In genomic region chr3:152122720-152123119, GRCm38 (mm10) we compare ENCODE assay signal across 8 mouse cellular contexts. TPM values are rescaled to one million over a fixed set of nuclear protein-coding genes. Genes with fewer than 3 reads are reported as not detected.
DNase-seq lines count a peak whose midpoint lies in the region; ATAC-seq and TF ChIP-seq lines count a peak whose summit lies in the region.

No protein-coding gene starts in this region.

- TF ChIP-seq CTCF in small intestine, adult 2 months (IDR thresholded peaks at IDR 0.05; ENCODE audit: extremely low read depth, insufficient read length, insufficient replicate concordance, low read depth, low read length) = no peak

- TF ChIP-seq POLR2A in small intestine, adult 2 months (IDR thresholded peaks at IDR 0.05; ENCODE audit: low read depth, low read length) = no peak

- peak; percentile 57 for ATAC-seq in kidney, embryonic 14.5 days (ENCODE audit: low FRiP score, low TSS enrichment)
- ATAC-seq in erythroid progenitor cell, adult 5-6 weeks (replicated peaks; ENCODE audit: low FRiP score, poor library complexity, severe bottlenecking) = peak; percentile 90
- ATAC-seq in liver, embryonic 13.5 days (ENCODE audit: low read depth) = peak; percentile 95

- no peak overlapping the region for H3K27ac ChIP-seq in kidney, embryonic 14.5 days (ENCODE audit: low read depth, low read length)
- peak overlapping the region; percentile 87 for H3K27ac ChIP-seq in liver, embryonic 13.5 days
- H3K27ac ChIP-seq in small intestine, adult 2 months (ENCODE audit: insufficient read depth, low read depth, low read length) = peak overlapping the region; percentile 70

- H3K4me1 ChIP-seq in kidney, embryonic 14.5 days (ENCODE audit: control insufficient read depth, insufficient read depth, low read length) = no peaks in the 10 kb centered on the region
- H3K4me1 ChIP-seq in liver, embryonic 13.5 days (replicated peaks) = peaks cover 59% of the 10 kb centered on the region
- H3K4me1 ChIP-seq in small intestine, adult 2 months (ENCODE audit: control insufficient read depth, insufficient read depth, insufficient read length, low read length) = peaks cover 12% of the 10 kb centered on the region

- WGBS in kidney, embryonic 14.5 days = 69% methylated on average over 3 of the region's 3 CpGs
- 14% methylated on average over 3 of the region's 3 CpGs for WGBS in liver, embryonic 13.5 days (ENCODE audit: insufficient replicate concordance)
- WGBS in small intestine, adult 2 months = 15% methylated on average over 3 of the region's 3 CpGs

- H3K9ac ChIP-seq in kidney, embryonic 14.5 days (ENCODE audit: low read depth, low read length) = no peak overlapping the region
- H3K9ac ChIP-seq in liver, embryonic 13.5 days = peak overlapping the region; percentile 49

- DNase-seq in kidney, postnatal 14 days = no peak
- DNase-seq in liver, embryonic 13.5 days = peak; percentile 69
- no peak for DNase-seq in left cerebral cortex, adult 11 months (ENCODE audit: low spot score)
- DNase-seq in testis, postnatal 10 days (ENCODE audit: low spot score) = no peak
- no peak for DNase-seq in cerebellum, adult 8-10 months

- no peak overlapping the region for H3K4me2 ChIP-seq in kidney, embryonic 14.5 days (replicated peaks; ENCODE audit: low read depth, low read length)
- H3K4me2 ChIP-seq in liver, embryonic 13.5 days = peak overlapping the region; percentile 51

- H3K4me3 ChIP-seq in kidney, embryonic 14.5 days (ENCODE audit: low read length) = no peak overlapping the region
- H3K4me3 ChIP-seq in liver, embryonic 13.5 days (replicated peaks) = peak overlapping the region; percentile 13; the same call in 1 of the 2 replicates
- no peak overlapping the region for H3K4me3 ChIP-seq in small intestine, adult 2 months (ENCODE audit: low read depth, low read length)

- H3K36me3 ChIP-seq in kidney, embryonic 14.5 days (ENCODE audit: control insufficient read depth, insufficient read depth, low read length) = no peaks in the 10 kb centered on the region
- H3K36me3 ChIP-seq in liver, embryonic 13.5 days = no peaks in the 10 kb centered on the region
- peaks cover 22% of the 10 kb centered on the region for H3K36me3 ChIP-seq in small intestine, adult 2 months (ENCODE audit: control insufficient read depth, insufficient read depth, low read length)

- no peaks in the 10 kb centered on the region for H3K9me3 ChIP-seq in kidney, embryonic 14.5 days (ENCODE audit: control insufficient read depth, low read length)
- H3K9me3 ChIP-seq in liver, embryonic 13.5 days (replicated peaks) = no peaks in the 10 kb centered on the region

- H3K27me3 ChIP-seq in kidney, embryonic 14.5 days (ENCODE audit: control insufficient read depth, insufficient read depth, low read length) = no peaks in the 10 kb centered on the region
- H3K27me3 ChIP-seq in liver, embryonic 13.5 days = no peaks in the 10 kb centered on the region
- no peaks in the 10 kb centered on the region for H3K27me3 ChIP-seq in small intestine, adult 2 months (ENCODE audit: control insufficient read depth, insufficient read depth, low read length)

RNA-seq across cellular contexts. Expression of gene Gipc2, which starts 43.3 kb away (rescaled TPM):
- polyA plus RNA-seq in kidney, embryonic 14.5 days (2014; fragmentation: Nextera tagmentation; extraction: Ambion mirVana) = 16.0 and 22.2 TPM in 2 replicates
- total RNA-seq in erythroid progenitor cell, adult 5-6 weeks (2015; ENCODE audit: low replicate concordance) = not detected in 2 replicates
- total RNA-seq in erythroid progenitor cell, adult 5-6 weeks (2017; ENCODE audit: low replicate concordance) = not detected in 2 replicates
- polyA plus RNA-seq in liver, embryonic 13.5 days (2015; fragmentation: Nextera tagmentation; extraction: Ambion mirVana) = 12.3 and 21.0 TPM in 2 replicates
- 52.0 and 121 TPM in 2 replicates for polyA plus RNA-seq in small intestine, adult 2 months (2012; rRNA removed)
